Mouse (Mus musculus) skeletal muscle tissue, postnatal 0 days (tissue): Measurements from ENCODE around the gene Mroh2a. TPM values are rescaled to one million over a fixed set of nuclear protein-coding genes. Genes with fewer than 3 reads are reported as not detected.

Experiments used
- polyA plus RNA-seq: library from polyadenylated mRNA; unstranded; fragments of >200 nt; fragmentation: Nextera tagmentation; extraction: Ambion mirVana; gene quantifications from 2 replicates; pipeline ENCODE4 v1.2.1, GENCODE M21; 2015

The Mroh2a gene
- 0.74 and 0.99 TPM in 2 replicates for polyA plus RNA-seq

GRCm38 (mm10) chr1:88226670-88227379 lies at the start of gene Mroh2a:
Gene Mroh2a (plus strand): TSS chr1:88226986.

GRCm38 (mm10) chr1:88200456-88200855 lies 26.3 kb upstream of the Mroh2a start, which contains the start of gene Ugt1a2:
Gene Ugt1a2 (plus strand): TSS chr1:88200601.

GRCm38 (mm10) chr1:88205294-88205922 lies 21.4 kb upstream of the Mroh2a start, which contains the start of gene Dnajb3:
Gene Dnajb3 (minus strand): TSS chr1:88205782.

GRCm38 (mm10) chr1:88211812-88212211 lies 15.0 kb upstream of the Mroh2a start, which contains the start of gene Ugt1a1:
Gene Ugt1a1 (plus strand): TSS chr1:88211959.

GRCm38 (mm10) chr1:88277098-88277817 lies 50.5 kb downstream of the Mroh2a start, which contains the start of the genes Hjurp and Trpm8:
Gene Hjurp (minus strand): TSS chr1:88277633.
Gene Trpm8 (plus strand): TSS chr1:88277661.

Other genes with a start within 250 kb of the Mroh2a start
- gene Usp40, start 218.4 kb upstream of the Mroh2a start, polyA plus RNA-seq = 14.8 and 17.3 TPM in 2 replicates
- not detected in 2 replicates for gene Ugt1a10, start 171.6 kb upstream of the Mroh2a start, polyA plus RNA-seq
- gene Ugt1a9, start 156.2 kb upstream of the Mroh2a start, polyA plus RNA-seq = not detected in 2 replicates
- not detected in 2 replicates for gene Ugt1a8, start 139.2 kb upstream of the Mroh2a start, polyA plus RNA-seq
- gene Ugt1a7c, start 131.9 kb upstream of the Mroh2a start, polyA plus RNA-seq = 3.1 and 6.4 TPM in 2 replicates
- 0.21 and 1.00 TPM in 2 replicates for gene Ugt1a6b, start 123.7 kb upstream of the Mroh2a start, polyA plus RNA-seq
- gene Ugt1a6a, start 92.2 kb upstream of the Mroh2a start, polyA plus RNA-seq = 2.5 and 7.9 TPM in 2 replicates
- gene Ugt1a5, start 61.0 kb upstream of the Mroh2a start, polyA plus RNA-seq = not detected in 2 replicates
- not detected in 2 replicates for gene Ugt1a2, start 26.4 kb upstream of the Mroh2a start, polyA plus RNA-seq
- 6.9 and 9.5 TPM in 2 replicates for gene Dnajb3, start 21.2 kb upstream of the Mroh2a start, polyA plus RNA-seq
- 1.1 TPM in 1 of 2 replicates, not detected in the other for gene Ugt1a1, start 15.0 kb upstream of the Mroh2a start, polyA plus RNA-seq
- 34.1 and 39.7 TPM in 2 replicates for gene Hjurp, start 50.6 kb downstream of the Mroh2a start, polyA plus RNA-seq
- gene Trpm8, start 50.7 kb downstream of the Mroh2a start, polyA plus RNA-seq = not detected in 2 replicates
- 0.15 TPM in 1 of 2 replicates, not detected in the other for gene Spp2, start 180.0 kb downstream of the Mroh2a start, polyA plus RNA-seq